Mouse (Mus musculus) liver, adult 2 months (tissue): ENCODE measurements around the gene Adad2. TPM values are rescaled to one million over a fixed set of nuclear protein-coding genes. Genes with fewer than 3 reads are reported as not detected.
A peak's percentile ranks its signal among the peaks of the same experiment; 100 is the strongest.

ENCODE experiments used
- DNase-seq: peaks from one replicate; pipeline ENCODE4 v3.0.0-alpha.2; 2011; ENCODE audit warnings: low read depth, low spot score; ENCODE audit errors: extremely low read depth
- H3K27ac ChIP-seq: fragments of 200-500 bp; replicated peaks from 2 replicates; pipeline ENCODE4 v1.5.1; 2012; ENCODE audit warnings: low read depth, mild to moderate bottlenecking, control low read depth, inconsistent platforms, low read length; ENCODE audit not compliant: insufficient read depth
- H3K27me3 ChIP-seq: fragments of 200-500 bp; 2 replicates; pipeline ENCODE4 v1.6.1; 2012; ENCODE audit warnings: mild to moderate bottlenecking, moderate library complexity, low read length, inconsistent platforms; ENCODE audit not compliant: control insufficient read depth, insufficient read depth
- H3K36me3 ChIP-seq: fragments of 200-500 bp; 2 replicates; pipeline ENCODE4 v1.6.1; 2012; ENCODE audit warnings: low read length, inconsistent platforms; ENCODE audit not compliant: control insufficient read depth, insufficient read depth
- H3K4me1 ChIP-seq: fragments of 200-500 bp; 2 replicates; pipeline ENCODE4 v1.6.1; 2011; ENCODE audit warnings: low read length; ENCODE audit not compliant: control insufficient read depth, insufficient read depth
- H3K4me3 ChIP-seq: fragments of 200-500 bp; 2 replicates; pipeline ENCODE4 v1.5.1; 2011; ENCODE audit warnings: low read depth, mild to moderate bottlenecking, control low read depth, low read length, moderate library complexity; ENCODE audit not compliant: insufficient read depth
- H3K79me2 ChIP-seq: fragments of 200-500 bp; 2 replicates; pipeline ENCODE4 v1.6.1; 2012; ENCODE audit warnings: inconsistent platforms, mild to moderate bottlenecking, low read length, moderate library complexity; ENCODE audit not compliant: control insufficient read depth, insufficient read depth
- H3K9ac ChIP-seq: fragments of 200-500 bp; 2 replicates; pipeline ENCODE4 v1.6.1; 2012; ENCODE audit warnings: low read depth, mild to moderate bottlenecking, control low read depth, inconsistent platforms, low read length
- CTCF ChIP-seq: fragments of 200-500 bp; IDR thresholded peaks from 2 replicates; pipeline ENCODE4 v1.5.1; 2011; ENCODE audit warnings: low read depth, low read length, control low read depth
- POLR2A ChIP-seq: fragments of 200-500 bp; IDR thresholded peaks from 2 replicates; pipeline ENCODE4 v1.6.1; 2011; ENCODE audit warnings: low read length, control low read depth; ENCODE audit not compliant: insufficient read depth; ENCODE audit errors: extremely low read depth
- WGBS: fragments of 180-500 bp; shearing (Covaris S2); methylation state at CpG from one replicate; pipeline ENCODE4 v1.1.7; 2018; 5-methylcytosine and 5-hydroxymethylcytosine counted together
- polyA plus RNA-seq: library from polyadenylated mRNA; depleted of rRNA; stranded (reverse); fragments of >200 nt; gene quantifications from 2 replicates; pipeline ENCODE4 v1.2.3, GENCODE M21; 2012; rRNA removed
- total RNA-seq: library from RNA; depleted of rRNA; stranded (reverse); fragments of >200 nt; gene quantifications from 2 replicates; pipeline ENCODE4 v1.2.3, GENCODE M21; 2014; rRNA removed

The Adad2 gene
- total and polyA plus RNA-seq, 2 experiments, result not detected

GRCm38 (mm10) chr8:119661081-119661480 is 48.5 kb downstream of the Adad2 start:
- 26% methylated on average over 9 of the region's 9 CpGs for WGBS
- TF ChIP-seq CTCF (no peak), POLR2A (no peak)
- Histone ChIP-seq H3K9ac (no peak overlapping the region), H3K27me3 (no peaks in the 10 kb centered on the region), H3K36me3 (no peaks in the 10 kb centered on the region), H3K79me2 (no peaks in the 10 kb centered on the region), H3K27ac (peak overlapping the region; percentile 44), H3K4me3 (no peak overlapping the region), H3K4me1 (peaks cover 3% of the 10 kb centered on the region; the same call in 1 of the 2 replicates)
- DNase-seq, result peak; percentile 49

- H3K27me3 ChIP-seq, result no peaks in the 10 kb centered on the region
- 73% methylated on average over 6 of the region's 6 CpGs for WGBS
- no peaks in the 10 kb centered on the region for H3K79me2 ChIP-seq
- DNase-seq, result no peak
- no peak overlapping the region for H3K4me3 ChIP-seq
- H3K9ac ChIP-seq, result no peak overlapping the region
- H3K4me1 ChIP-seq, result peaks cover 3% of the 10 kb centered on the region; the same call in 1 of the 2 replicates
- no peak for TF ChIP-seq POLR2A
- TF ChIP-seq CTCF, result no peak
- no peaks in the 10 kb centered on the region for H3K36me3 ChIP-seq
- peak overlapping the region; percentile 23 for H3K27ac ChIP-seq
Measured at GRCm38 (mm10) chr8:119661892-119662291, 49.3 kb downstream of the Adad2 start.

- peaks cover 3% of the 10 kb centered on the region; the same call in 1 of the 2 replicates for H3K4me1 ChIP-seq
- WGBS, result 72% methylated on average over 11 of the region's 11 CpGs
- TF ChIP-seq POLR2A (no peak), CTCF (no peak)
- H3K4me3 ChIP-seq, result no peak overlapping the region
- DNase-seq, result no peak
- no peak overlapping the region for H3K9ac ChIP-seq
- no peak overlapping the region for H3K27ac ChIP-seq
- no peaks in the 10 kb centered on the region for H3K79me2 ChIP-seq
- no peaks in the 10 kb centered on the region for H3K27me3 ChIP-seq
- H3K36me3 ChIP-seq, result no peaks in the 10 kb centered on the region
Measured at GRCm38 (mm10) chr8:119663440-119663839, 50.9 kb downstream of the Adad2 start.

DNA sequence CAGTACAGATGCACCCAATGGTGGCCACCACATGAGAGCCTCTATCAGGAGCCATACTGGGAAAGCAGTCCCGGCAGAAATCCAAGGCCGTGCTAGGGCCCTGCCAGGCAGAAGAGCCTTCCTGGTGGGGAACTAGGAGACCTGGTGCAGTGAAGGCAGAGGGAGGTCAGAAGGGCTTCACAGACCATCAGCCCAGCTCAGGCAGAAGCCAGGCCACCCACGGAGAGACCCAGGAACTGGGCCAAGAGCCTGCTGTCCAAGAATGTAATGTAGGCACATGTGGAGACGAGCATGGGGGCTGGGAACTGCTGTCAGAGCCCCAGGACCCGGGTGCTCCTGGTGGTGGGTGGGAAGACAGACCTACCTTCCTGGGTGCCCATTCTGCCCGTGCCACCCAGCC is 52.7 kb downstream of the Adad2 start:
- H3K4me1 ChIP-seq, result peaks cover 3% of the 10 kb centered on the region; the same call in 1 of the 2 replicates
- DNase-seq, result no peak
- 69% methylated on average over 6 of the region's 6 CpGs for WGBS
- no peaks in the 10 kb centered on the region for H3K36me3 ChIP-seq
- no peak overlapping the region; the same call in 1 of the 2 replicates for H3K27ac ChIP-seq
- TF ChIP-seq POLR2A (no peak), CTCF (no peak)
- no peak overlapping the region for H3K4me3 ChIP-seq
- no peaks in the 10 kb centered on the region for H3K27me3 ChIP-seq
- no peaks in the 10 kb centered on the region for H3K79me2 ChIP-seq
- no peak overlapping the region for H3K9ac ChIP-seq

Other genes starting within 250 kb of the Adad2 start
- gene Mlycd, start 217.9 kb upstream of the Adad2 start, total RNA-seq, result 57.3 and 68.1 TPM in 2 replicates
- 112 and 115 TPM in 2 replicates for gene Mlycd, start 217.9 kb upstream of the Adad2 start, polyA plus RNA-seq
- 9.6 and 33.0 TPM in 2 replicates for gene Osgin1, start 178.6 kb upstream of the Adad2 start, total RNA-seq
- gene Osgin1, start 178.6 kb upstream of the Adad2 start, polyA plus RNA-seq, result 211 and 649 TPM in 2 replicates
- 0.07 TPM in 1 of 2 replicates, not detected in the other for gene Necab2, start 166.0 kb upstream of the Adad2 start, total RNA-seq
- 0.11 TPM in 1 of 2 replicates, not detected in the other for gene Necab2, start 166.0 kb upstream of the Adad2 start, polyA plus RNA-seq
- not detected in 2 replicates for gene Slc38a8, start 111.0 kb upstream of the Adad2 start, total RNA-seq
- not detected in 2 replicates for gene Slc38a8, start 111.0 kb upstream of the Adad2 start, polyA plus RNA-seq
- 30.4 and 39.8 TPM in 2 replicates for gene Mbtps1, start 54.0 kb upstream of the Adad2 start, total RNA-seq
- gene Mbtps1, start 54.0 kb upstream of the Adad2 start, polyA plus RNA-seq, result 30.1 and 31.9 TPM in 2 replicates
- 7.8 and 8.6 TPM in 2 replicates for gene Hsdl1, start 37.6 kb upstream of the Adad2 start, total RNA-seq
- gene Hsdl1, start 37.6 kb upstream of the Adad2 start, polyA plus RNA-seq, result 6.1 and 7.8 TPM in 2 replicates
- not detected in 2 replicates for gene Dnaaf1, start 37.5 kb upstream of the Adad2 start, total RNA-seq
- gene Dnaaf1, start 37.5 kb upstream of the Adad2 start, polyA plus RNA-seq, result not detected in 2 replicates
- 0.83 and 1.2 TPM in 2 replicates for gene Taf1c, start 7.5 kb upstream of the Adad2 start, total RNA-seq
- gene Taf1c, start 7.5 kb upstream of the Adad2 start, polyA plus RNA-seq, result 2.7 and 3.6 TPM in 2 replicates
- gene Kcng4, start 22.9 kb downstream of the Adad2 start, total RNA-seq, result under 0.01 TPM in 1 of 2 replicates, not detected in the other
- 0.04 TPM in 1 of 2 replicates, not detected in the other for gene Kcng4, start 22.9 kb downstream of the Adad2 start, polyA plus RNA-seq
- 6.6 and 8.4 TPM in 2 replicates for gene Wfdc1, start 53.6 kb downstream of the Adad2 start, total RNA-seq
- 11.8 and 16.2 TPM in 2 replicates for gene Wfdc1, start 53.6 kb downstream of the Adad2 start, polyA plus RNA-seq
- not detected in 2 replicates for gene Atp2c2, start 87.3 kb downstream of the Adad2 start, total RNA-seq
- gene Atp2c2, start 87.3 kb downstream of the Adad2 start, polyA plus RNA-seq, result 0.04 TPM in 1 of 2 replicates, not detected in the other
- 7.0 and 8.9 TPM in 2 replicates for gene Tldc1, start 165.7 kb downstream of the Adad2 start, total RNA-seq
- gene Tldc1, start 165.7 kb downstream of the Adad2 start, polyA plus RNA-seq, result 6.9 and 7.3 TPM in 2 replicates
- gene Cotl1, start 227.8 kb downstream of the Adad2 start, total RNA-seq, result 12.4 and 18.6 TPM in 2 replicates
- 26.7 and 40.3 TPM in 2 replicates for gene Cotl1, start 227.8 kb downstream of the Adad2 start, polyA plus RNA-seq
- 5.2 and 7.0 TPM in 2 replicates for gene Klhl36, start 249.5 kb downstream of the Adad2 start, total RNA-seq
- 11.3 and 12.2 TPM in 2 replicates for gene Klhl36, start 249.5 kb downstream of the Adad2 start, polyA plus RNA-seq